ENCODE assay signal across 10 mouse cellular contexts in genomic region chr5:139024351-139025105, GRCm38 (mm10). TPM values are rescaled to one million over a fixed set of nuclear protein-coding genes. Genes with fewer than 3 reads are reported as not detected.
DNase-seq lines count a peak whose midpoint lies in the region; ATAC-seq lines count a peak whose summit lies in the region.
"Had no signal": no experiment of that assay in that cellular context is flagged by ENCODE, and none has a peak within 500 bp of the region (broad histone marks: within the 10 kb centered on the region; RNA-seq: fewer than 3 reads in every experiment).

No protein-coding gene starts in this region.

- no peak overlapping the region for H3K9ac ChIP-seq in heart, embryonic 14.5 days (ENCODE audit: low read length)
- H3K9ac ChIP-seq in hindbrain, embryonic 13.5 days = no peak overlapping the region
- H3K9ac ChIP-seq: midbrain, embryonic 12.5 days had no signal

- peak; percentile 28; the same call in 1 of the 2 replicates for ATAC-seq in heart, embryonic 14.5 days (ENCODE audit: insufficient number of reproducible peaks, insufficient read depth, low FRiP score, low read depth)
- ATAC-seq in hindbrain, embryonic 13.5 days (ENCODE audit: low FRiP score) = no peak
- ATAC-seq in activated CD4-positive, CD25-positive, alpha-beta regulatory T cell, adult 4 months = no peak
- ATAC-seq: inflammation-experienced regulatory T-cells, adult 6 months had no signal

- intact Hi-C loops in heart, postnatal 14 days (cut with DNase I) = no loop called here

- no peaks in the 10 kb centered on the region for H3K36me3 ChIP-seq in heart, embryonic 10.5 days
- no peaks in the 10 kb centered on the region for H3K36me3 ChIP-seq in heart, embryonic 14.5 days (ENCODE audit: control insufficient read depth, insufficient read depth, low read length)
- peaks cover 11% of the 10 kb centered on the region for H3K36me3 ChIP-seq in hindbrain, embryonic 13.5 days
- H3K36me3 ChIP-seq: midbrain, embryonic 12.5 days had no signal

- H3K27ac ChIP-seq in heart, embryonic 10.5 days = 0 out of 2 replicates have a peak overlapping the region, but pooled peaks have one; percentile 8
- H3K27ac ChIP-seq in heart, embryonic 14.5 days (replicated peaks in 1 of 2; ENCODE audit: control insufficient read depth in 1 of 2, insufficient read depth in 1 of 2, low read depth in 2 of 2, low read length in 2 of 2) = no peak overlapping the region
- H3K27ac ChIP-seq in hindbrain, embryonic 13.5 days = no peak overlapping the region
- H3K27ac ChIP-seq: midbrain, embryonic 12.5 days had no signal

- peaks cover 23% of the 10 kb centered on the region for H3K4me1 ChIP-seq in heart, embryonic 10.5 days
- H3K4me1 ChIP-seq in heart, embryonic 14.5 days (ENCODE audit: control insufficient read depth in 2 of 2, insufficient read depth in 2 of 2, low read length in 2 of 2) = 0 out of 4 replicates have a peak, but pooled peaks cover 0 to 4% of the 10 kb centered on the region in 2 experiments
- H3K4me1 ChIP-seq in hindbrain, embryonic 13.5 days (replicated peaks) = peaks cover 12% of the 10 kb centered on the region

- 0 out of 2 replicates have a peak, but pooled peaks cover 3% of the 10 kb centered on the region for H3K27me3 ChIP-seq in heart, embryonic 10.5 days (ENCODE audit: insufficient read depth, poor library complexity, severe bottlenecking)
- H3K27me3 ChIP-seq in heart, embryonic 14.5 days (ENCODE audit: control insufficient read depth, insufficient read depth, low read length) = no peaks in the 10 kb centered on the region
- no peaks in the 10 kb centered on the region for H3K27me3 ChIP-seq in hindbrain, embryonic 13.5 days
- H3K27me3 ChIP-seq: midbrain, embryonic 12.5 days had no signal

- DNase-seq in heart, embryonic 10.5 days (ENCODE audit: low spot score) = no peak
- no peak for DNase-seq in heart, postnatal 14 days
- peak; percentile 24 for DNase-seq in lung, postnatal 36 days
- DNase-seq in lung, postnatal 25 days (ENCODE audit: low spot score) = no peak
- no peak for DNase-seq in testis, postnatal 10 days (ENCODE audit: low spot score)

- H3K4me3 ChIP-seq in heart, embryonic 10.5 days = no peak overlapping the region
- H3K4me3 ChIP-seq in heart, embryonic 14.5 days (ENCODE audit: control insufficient read depth in 1 of 2, insufficient read depth in 1 of 2, low read depth in 1 of 2, low read length in 2 of 2) = no peak overlapping the region
- no peak overlapping the region for H3K4me3 ChIP-seq in hindbrain, embryonic 13.5 days
- H3K4me3 ChIP-seq: midbrain, embryonic 12.5 days had no signal

- H3K9me3 ChIP-seq in heart, embryonic 10.5 days = no peaks in the 10 kb centered on the region
- H3K9me3 ChIP-seq in heart, embryonic 14.5 days (ENCODE audit: control insufficient read depth, low read length) = no peaks in the 10 kb centered on the region
- no peaks in the 10 kb centered on the region for H3K9me3 ChIP-seq in hindbrain, embryonic 13.5 days
- H3K9me3 ChIP-seq: midbrain, embryonic 12.5 days had no signal

- no peak overlapping the region for H3K4me2 ChIP-seq in heart, embryonic 14.5 days (ENCODE audit: low read length)
- H3K4me2 ChIP-seq in hindbrain, embryonic 13.5 days = no peak overlapping the region
- H3K4me2 ChIP-seq: midbrain, embryonic 12.5 days had no signal

- WGBS in heart, embryonic 10.5 days = 36% methylated on average over 12 of the region's 12 CpGs
- 33% methylated on average over 12 of the region's 12 CpGs for WGBS in heart, embryonic 14.5 days
- 80% methylated on average over 12 of the region's 12 CpGs for WGBS in hindbrain, embryonic 13.5 days

RNA-seq across cellular contexts. Expression of gene Pdgfa, which starts 27.4 kb away (rescaled TPM):
- polyA plus RNA-seq in heart, embryonic 10.5 days (2016; fragmentation: Nextera tagmentation; extraction: Ambion mirVana) = 22.5 and 23.6 TPM in 2 replicates
- total RNA-seq in heart, postnatal 14 days (2021) = 10 to 100 TPM; 25.6 to 27.9 TPM
- polyA plus RNA-seq in heart, embryonic 14.5 days (2014; fragmentation: Nextera tagmentation; extraction: Ambion mirVana) = 51.5 and 53.3 TPM in 2 replicates
- polyA plus RNA-seq in hindbrain, embryonic 13.5 days (2015; fragmentation: Nextera tagmentation; extraction: Ambion mirVana) = 13.7 and 14.5 TPM in 2 replicates
- not detected for polyA plus RNA-seq in activated CD4-positive, CD25-positive, alpha-beta regulatory T cell, adult 4 months (2017; shearing (Covaris generic))

Comparison
In these comparisons a context has a peak if more than half of its experiments do, and no peak if none do; other contexts are left out.
1. RNA of gene Pdgfa, which starts 27.4 kb away (polyA plus RNA-seq): 51.5 to 53.3 TPM in heart, embryonic 14.5 days, 22.5 to 23.6 TPM in heart, embryonic 10.5 days and 13.7 to 14.5 TPM in hindbrain, embryonic 13.5 days; not detected in activated CD4-positive, CD25-positive, alpha-beta regulatory T cell, adult 4 months; every median in the first group is over 10 times any median in the second.